Mouse (Mus musculus): ENCODE measurements around the gene Slc6a4.
A peak's percentile ranks its signal among the peaks of the same experiment; 100 is the strongest.
"Not testable (repeated sequence)": the region's sequence is repeated elsewhere in the genome, so short reads cannot be mapped to it uniquely, and the experiment has no call there.

The Slc6a4 gene

GRCm38 (mm10) chr11:77019539-77019938 lies 21.1 kb downstream of the Slc6a4 start:
- no peak for DNase-seq

GRCm38 (mm10) chr11:77021749-77022396 lies 23.5 kb downstream of the Slc6a4 start:
- no peak for DNase-seq

DNA sequence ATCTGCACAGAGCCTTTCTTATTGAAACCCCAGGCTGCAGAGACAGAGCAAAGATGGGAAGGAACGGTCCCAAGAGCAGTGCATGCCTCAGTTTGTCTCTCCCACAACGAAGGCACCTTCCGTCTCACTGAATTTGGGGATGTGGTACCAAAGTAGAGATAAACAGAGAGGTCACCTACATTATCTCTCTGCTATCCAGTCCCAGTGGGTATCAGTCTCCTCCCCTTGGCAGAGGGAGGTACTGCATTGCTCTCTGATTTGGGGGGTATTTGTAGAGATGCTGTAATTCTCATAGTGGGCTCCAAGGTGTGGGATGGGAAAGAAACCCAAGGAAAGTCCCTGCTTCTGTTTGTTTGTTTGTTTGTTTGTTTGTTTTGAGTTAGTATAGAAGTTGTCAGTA lies 28.2 kb downstream of the Slc6a4 start:
- no peak for DNase-seq

DNA sequence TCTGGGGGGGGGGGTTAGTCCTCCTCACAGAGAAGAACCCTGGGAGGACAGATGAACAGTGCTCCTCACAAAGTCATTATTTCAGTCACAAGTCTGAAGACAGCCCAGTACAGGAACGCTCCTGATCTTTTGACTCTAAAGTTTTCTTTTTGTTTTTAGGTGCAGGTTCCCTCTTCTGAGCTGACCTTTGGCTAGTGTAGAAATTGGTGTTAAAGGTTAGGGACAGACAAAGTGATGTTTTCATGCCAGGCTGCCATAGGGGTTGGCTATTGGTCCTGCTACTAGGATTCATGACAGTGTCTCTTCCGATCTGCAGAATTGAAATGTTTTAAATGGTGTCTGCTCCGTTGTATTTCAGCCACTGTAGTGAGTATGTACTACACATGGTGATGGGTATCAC lies 29.8 kb downstream of the Slc6a4 start:
- DNase-seq: no peak

DNA sequence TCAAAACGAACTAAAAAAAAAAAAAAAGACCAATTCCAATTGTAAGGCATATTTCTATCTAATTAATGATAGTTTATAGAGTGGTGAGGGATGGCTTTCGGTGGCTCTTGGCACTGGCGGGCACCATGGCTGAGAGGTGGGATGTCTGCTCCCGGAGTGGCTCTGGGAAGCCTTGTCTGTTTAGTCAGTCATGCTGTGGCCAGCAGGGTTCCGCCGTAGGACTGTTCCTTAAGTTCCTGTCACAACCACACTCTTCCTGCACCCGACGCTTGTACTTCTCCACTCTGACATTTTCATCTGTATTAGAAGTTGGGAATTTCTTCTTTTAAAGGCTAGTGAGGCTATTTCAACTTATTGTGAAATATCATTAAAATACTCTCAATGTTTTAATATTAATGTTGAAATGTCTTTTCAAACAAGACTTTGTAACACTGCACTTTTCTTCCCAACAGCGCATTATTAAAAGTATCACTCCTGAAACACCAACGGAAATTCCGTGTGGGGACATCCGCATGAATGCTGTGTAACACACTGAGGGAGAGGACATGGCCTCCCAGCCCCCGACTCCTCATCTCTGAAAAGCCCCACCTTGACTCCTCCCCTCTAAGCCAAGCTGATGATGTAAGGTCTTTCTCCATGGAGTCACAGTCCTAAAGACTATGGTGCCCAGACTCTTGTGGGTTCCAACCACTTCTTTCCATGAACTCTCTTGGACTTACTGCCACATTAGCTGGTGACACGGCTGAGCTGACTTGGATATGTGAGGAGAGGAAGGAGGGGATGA lies 32.9 kb downstream of the Slc6a4 start:
- no peak for DNase-seq

DNA sequence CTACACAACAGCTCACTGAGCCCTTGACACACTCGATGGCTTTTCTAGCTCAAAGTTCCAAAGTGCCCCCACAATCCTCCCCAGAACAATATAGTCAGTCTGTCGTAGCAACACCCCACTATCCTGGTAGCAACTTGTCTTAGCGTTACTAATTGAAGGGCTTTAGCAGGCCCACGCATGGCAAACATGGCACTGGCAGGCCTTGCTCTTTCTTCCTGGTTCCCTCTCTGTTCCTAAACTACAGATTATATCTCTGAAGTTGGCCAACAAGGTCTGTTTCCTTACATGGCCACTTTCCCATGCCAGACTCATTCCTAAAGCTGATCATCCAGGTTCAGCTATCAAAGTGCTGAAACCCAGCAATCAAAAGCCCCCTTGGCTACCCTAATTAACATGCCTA lies 43.5 kb downstream of the Slc6a4 start:
- DNase-seq: no peak

- no peak for DNase-seq
Observed at GRCm38 (mm10) chr11:77042816-77043215, 44.4 kb downstream of the Slc6a4 start.

GRCm38 (mm10) chr11:77061951-77062350 lies 63.5 kb downstream of the Slc6a4 start:
- DNase-seq: no peak

- DNase-seq: no peak
Observed at GRCm38 (mm10) chr11:77063406-77063805, 65.0 kb downstream of the Slc6a4 start.

DNA sequence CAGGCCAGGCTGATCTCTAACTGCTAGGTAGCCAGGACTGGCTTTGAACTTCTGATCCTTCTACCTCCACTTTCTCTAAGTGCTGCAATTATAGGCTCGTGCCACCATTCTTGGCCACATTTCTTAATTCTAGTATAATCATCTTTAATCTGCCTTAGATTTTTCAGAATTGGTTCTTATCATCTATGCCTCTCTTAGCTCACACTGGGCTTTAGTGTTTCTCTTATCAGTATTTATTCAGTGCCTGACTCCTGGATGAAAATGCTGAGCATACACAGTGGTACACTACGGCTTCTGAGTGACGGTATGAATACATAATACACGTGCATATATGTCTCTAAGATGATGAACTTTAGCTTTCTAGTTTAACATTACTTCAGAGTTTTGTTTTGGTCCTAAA lies 70.4 kb downstream of the Slc6a4 start:
- DNase-seq: no peak

DNA sequence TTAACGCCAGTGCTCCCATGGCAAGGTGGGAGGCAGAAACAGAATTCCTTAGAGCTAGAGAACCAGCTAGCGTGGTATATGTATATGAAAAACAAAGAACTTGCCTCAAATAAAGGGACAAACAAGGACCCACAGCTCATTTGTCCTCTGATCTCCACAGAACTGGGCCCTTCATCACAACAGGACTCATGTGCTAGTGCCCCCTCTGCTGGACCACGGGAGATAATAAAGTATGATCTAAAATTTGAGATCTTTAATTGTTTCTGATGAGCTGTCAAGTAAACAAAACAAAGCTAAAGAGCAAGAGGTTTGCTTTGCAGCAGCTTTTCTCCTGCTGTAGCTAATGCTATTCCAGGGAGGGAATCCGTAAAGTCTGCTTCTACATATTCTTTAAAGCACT lies 72.3 kb downstream of the Slc6a4 start:
- DNase-seq: peak; percentile 45 to 59

DNA sequence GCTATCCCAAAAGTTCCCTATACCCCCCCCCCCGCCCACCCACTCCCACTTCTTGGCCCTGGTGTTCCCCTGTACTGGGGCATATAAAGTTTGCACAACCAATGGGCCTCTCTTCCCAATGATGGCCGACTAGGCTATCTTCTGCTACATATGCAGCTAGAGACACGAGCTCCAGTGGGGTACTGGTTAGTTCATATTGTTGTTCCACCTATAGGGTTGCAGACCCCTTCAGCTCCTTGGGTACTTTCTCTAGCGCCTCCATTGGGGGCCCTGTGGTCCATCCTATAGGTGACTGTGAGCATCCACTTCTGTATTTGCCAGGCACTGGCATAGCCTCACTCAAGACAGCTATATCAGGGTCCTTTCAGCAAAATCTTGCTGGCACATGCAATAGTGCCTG lies 78.9 kb downstream of the Slc6a4 start:
- DNase-seq: not testable (repeated sequence)

DNA sequence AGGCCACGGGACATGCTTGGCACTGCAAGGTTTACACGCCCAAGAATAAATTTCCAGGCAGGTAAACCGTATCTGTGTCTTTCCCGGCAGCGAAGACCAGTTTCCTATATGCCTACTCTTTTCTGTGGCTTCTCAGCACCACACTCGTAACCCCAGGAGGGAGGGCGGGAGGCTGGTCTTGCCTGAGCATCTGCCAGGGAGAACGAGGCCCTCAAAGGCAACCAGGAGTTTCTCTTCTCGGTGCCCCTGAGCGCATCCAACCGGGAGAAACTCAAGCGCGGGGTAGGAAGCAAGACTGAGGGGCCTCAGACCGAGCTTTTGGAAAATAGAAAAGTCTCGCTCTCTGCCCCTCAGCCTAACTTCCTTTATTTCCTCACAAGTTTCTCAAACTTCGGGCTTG lies 79.4 kb downstream of the Slc6a4 start:
- DNase-seq: peak; percentile 43 to 44

GRCm38 (mm10) chr11:77078273-77079134 lies 80.1 kb downstream of the Slc6a4 start, which contains the start of gene Nsrp1:
Gene Nsrp1, minus strand, starts transcription at chr11:77078435.
- DNase-seq: peak; percentile 91 to 95

- DNase-seq: no peak
Observed at GRCm38 (mm10) chr11:77079361-77079760, 81.0 kb downstream of the Slc6a4 start.
